Mouse (Mus musculus) testis, postnatal 10 days (tissue): Measurements from ENCODE around the gene Car10.

Experiments
- DNase-seq: peaks from one replicate; pipeline ENCODE4 v3.0.0; 2021; ENCODE audit warnings: low spot score

Gene Car10

DNA sequence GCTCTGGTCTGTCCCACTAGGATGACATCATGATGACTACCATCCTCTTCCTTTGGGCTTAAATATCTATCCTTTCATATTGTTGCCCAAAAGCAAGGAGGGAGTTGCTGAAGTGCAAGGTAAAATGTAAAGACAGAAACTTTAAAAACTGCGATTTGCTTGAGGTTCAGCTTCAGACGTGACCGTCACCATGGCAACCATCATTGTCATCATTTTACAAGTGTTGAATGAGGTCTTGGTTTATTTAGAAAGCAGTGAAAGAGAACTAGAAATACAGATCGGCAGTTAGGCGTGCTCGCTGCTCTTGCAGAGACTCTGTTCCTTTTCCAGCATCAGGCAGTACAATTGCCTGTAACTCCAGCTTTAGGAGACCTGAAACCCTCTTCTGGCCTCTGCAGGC lies 400.1 kb downstream of the Car10 start:
- no peak for DNase-seq

- DNase-seq, result no peak
These were observed 402.6 kb downstream of the Car10 start for GRCm38 (mm10) chr11:93500442-93500841.

GRCm38 (mm10) chr11:93501671-93502070 lies 403.8 kb downstream of the Car10 start:
- DNase-seq, result no peak

GRCm38 (mm10) chr11:93502864-93503263 lies 405.0 kb downstream of the Car10 start:
- no peak for DNase-seq

GRCm38 (mm10) chr11:93503469-93503868 lies 405.6 kb downstream of the Car10 start:
- peak; percentile 67 for DNase-seq

GRCm38 (mm10) chr11:93509527-93510235 lies 411.9 kb downstream of the Car10 start:
- no peak for DNase-seq

GRCm38 (mm10) chr11:93512843-93513242 lies 415.0 kb downstream of the Car10 start:
- no peak for DNase-seq

- no peak for DNase-seq
These were observed 416.6 kb downstream of the Car10 start for GRCm38 (mm10) chr11:93514396-93514795.

- DNase-seq, result no peak
These were observed 417.7 kb downstream of the Car10 start for GRCm38 (mm10) chr11:93515566-93515965.

DNA sequence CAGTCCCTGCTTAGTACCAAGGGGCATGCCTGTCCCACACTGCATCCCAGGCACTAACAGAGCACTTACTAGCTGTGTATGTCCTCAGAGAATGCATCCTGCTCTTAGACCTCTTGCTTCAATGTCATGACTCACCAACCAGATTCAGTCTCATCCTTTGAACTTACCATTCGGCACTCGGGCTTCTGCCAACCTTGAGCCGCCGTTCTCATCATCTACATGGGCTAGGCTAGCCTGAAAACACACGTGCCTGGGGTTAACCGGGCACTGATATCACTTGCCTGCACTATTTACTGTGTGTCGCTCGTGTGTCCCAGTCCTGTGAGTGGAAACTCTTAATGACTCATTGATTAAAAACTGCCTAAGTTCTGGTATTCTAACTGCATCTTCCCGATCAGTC lies 418.4 kb downstream of the Car10 start:
- no peak for DNase-seq

GRCm38 (mm10) chr11:93516946-93517345 lies 419.1 kb downstream of the Car10 start:
- no peak for DNase-seq

GRCm38 (mm10) chr11:93522501-93522900 lies 424.7 kb downstream of the Car10 start:
- no peak for DNase-seq

DNA sequence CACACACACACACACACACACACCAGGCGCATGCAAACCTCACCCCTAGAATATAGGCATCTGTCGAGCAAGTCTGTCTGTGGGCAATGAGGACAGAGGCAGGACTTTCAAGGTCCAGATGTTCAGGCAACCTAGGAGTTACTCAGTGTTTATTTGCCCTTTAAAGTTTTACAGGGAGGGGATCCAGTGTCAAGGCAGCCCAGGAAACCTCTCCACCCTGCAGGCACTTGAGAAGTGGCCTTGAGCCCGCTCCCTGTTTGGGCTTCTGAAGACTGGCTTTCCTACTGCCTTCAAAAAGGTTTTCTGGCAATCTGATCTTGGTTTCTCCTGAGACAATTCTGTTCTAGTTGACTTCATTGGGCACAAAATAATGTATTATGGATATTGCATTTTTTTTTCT lies 428.1 kb downstream of the Car10 start:
- DNase-seq, result no peak

- DNase-seq, result peak; percentile 73
These were observed 433.3 kb downstream of the Car10 start for GRCm38 (mm10) chr11:93531029-93531680.

GRCm38 (mm10) chr11:93536244-93536643 lies 438.4 kb downstream of the Car10 start:
- no peak for DNase-seq

GRCm38 (mm10) chr11:93548904-93549303 lies 451.1 kb downstream of the Car10 start:
- no peak for DNase-seq

- peak; percentile 59 for DNase-seq
These were observed 453.1 kb downstream of the Car10 start for GRCm38 (mm10) chr11:93550908-93551307.

- DNase-seq, result no peak
These were observed 461.3 kb downstream of the Car10 start for GRCm38 (mm10) chr11:93559118-93559517.

GRCm38 (mm10) chr11:93560570-93560969 lies 462.7 kb downstream of the Car10 start:
- DNase-seq, result no peak

- no peak for DNase-seq
These were observed 464.6 kb downstream of the Car10 start for GRCm38 (mm10) chr11:93562330-93562865.

- DNase-seq, result no peak
These were observed 467.9 kb downstream of the Car10 start for GRCm38 (mm10) chr11:93565756-93566155.

DNA sequence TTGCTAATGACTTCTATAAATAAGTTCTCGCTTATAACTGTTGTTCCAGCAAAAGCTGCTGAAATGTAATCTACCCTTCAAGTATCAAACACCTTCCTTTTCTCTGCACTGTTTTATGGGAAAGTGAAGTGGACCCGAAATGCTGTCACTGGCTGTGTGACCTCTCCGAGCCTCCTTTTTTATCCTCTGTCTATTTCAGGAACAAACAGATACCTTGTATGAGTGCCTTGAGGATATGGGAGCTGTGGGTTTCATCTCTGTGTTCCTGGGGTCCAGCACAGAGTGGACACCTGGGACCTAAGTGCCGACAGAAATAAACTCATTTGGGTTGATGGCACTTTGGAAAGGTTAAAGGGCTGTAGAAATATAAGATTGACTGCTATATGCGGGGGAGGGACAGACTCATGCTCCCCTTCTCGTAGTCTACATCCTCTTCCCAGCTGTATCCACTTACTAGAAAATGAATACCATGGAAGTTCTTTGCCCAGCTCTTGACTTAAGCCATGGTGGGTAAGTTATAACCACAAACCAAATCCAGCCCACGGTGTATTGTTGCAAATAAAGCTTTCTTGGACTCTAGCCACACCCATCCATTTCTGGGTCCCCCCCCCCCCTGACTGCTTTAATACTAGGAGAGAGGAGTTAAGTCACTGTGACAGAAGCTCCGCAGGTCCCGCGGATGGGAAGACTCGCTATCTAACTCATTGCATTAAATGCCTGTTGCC lies 474.3 kb downstream of the Car10 start:
- DNase-seq, result no peak

DNA sequence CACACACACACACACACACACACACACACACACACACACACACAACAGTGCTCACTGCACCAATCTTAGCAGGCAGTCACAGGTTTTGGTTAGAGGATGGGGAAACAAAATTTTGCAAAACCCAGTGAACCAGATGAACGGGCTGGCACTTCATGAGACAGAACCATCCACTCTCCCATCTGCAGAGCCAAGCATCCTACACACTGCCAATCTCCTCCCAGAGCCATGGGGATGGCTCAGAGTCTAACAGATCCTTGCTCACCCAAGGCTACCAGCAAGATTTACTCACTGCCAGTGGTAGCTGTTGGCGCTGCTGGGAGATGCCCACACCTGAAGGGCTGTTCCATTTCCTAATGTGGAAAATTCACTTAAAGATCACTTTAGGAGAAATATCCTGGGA lies 479.6 kb downstream of the Car10 start:
- no peak for DNase-seq
